Mouse (Mus musculus) heart, postnatal 4 days (tissue): Measurements from ENCODE around the gene Fgfr2. TPM values are rescaled to one million over a fixed set of nuclear protein-coding genes. Genes with fewer than 3 reads are reported as not detected.
"Not testable (repeated sequence)": the region's sequence is repeated elsewhere in the genome, so short reads cannot be mapped to it uniquely, and the experiment has no call there.

Source experiments
- DNase-seq: peaks from one replicate; pipeline ENCODE4 v3.0.0; 2021
- microRNA-seq, 2 experiments: library from miRNA; unstranded; fragments of <30 nt; microRNA quantifications; one replicate each; pipeline ENCODE4 v1.2.0; 2021 to 2022
- total RNA-seq, 2 experiments: library from RNA; stranded (reverse); gene quantifications; 2 replicates each; pipeline ENCODE4 v1.2.3; 2021

The Fgfr2 gene
- total RNA-seq, 2 experiments from 2014 or later, result 10.2 to 10.6 TPM

- no peak for DNase-seq
These were observed 2977.9 kb downstream of the Fgfr2 start for GRCm38 (mm10) chr7:130145211-130145610.

DNA sequence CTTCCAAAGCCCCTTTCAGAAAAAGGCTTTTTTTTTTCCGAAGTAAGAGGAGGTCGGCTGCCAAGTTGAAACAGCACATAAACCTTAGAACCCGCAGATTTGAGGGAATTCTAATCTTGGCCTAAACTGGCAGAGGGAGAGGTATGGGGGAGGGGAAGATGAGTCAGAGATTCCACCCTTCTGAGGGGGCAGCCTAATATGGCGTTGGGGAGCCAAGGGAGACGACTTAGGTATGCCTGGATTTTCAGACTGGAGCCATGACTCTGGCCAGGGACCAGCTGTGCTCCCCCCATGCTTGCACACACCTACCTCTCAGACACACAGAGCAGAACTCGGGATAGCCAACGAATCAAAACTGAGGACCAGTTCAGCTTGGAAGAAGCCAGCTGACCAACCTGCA lies 2979.8 kb downstream of the Fgfr2 start:
- DNase-seq, result peak; percentile 14

DNA sequence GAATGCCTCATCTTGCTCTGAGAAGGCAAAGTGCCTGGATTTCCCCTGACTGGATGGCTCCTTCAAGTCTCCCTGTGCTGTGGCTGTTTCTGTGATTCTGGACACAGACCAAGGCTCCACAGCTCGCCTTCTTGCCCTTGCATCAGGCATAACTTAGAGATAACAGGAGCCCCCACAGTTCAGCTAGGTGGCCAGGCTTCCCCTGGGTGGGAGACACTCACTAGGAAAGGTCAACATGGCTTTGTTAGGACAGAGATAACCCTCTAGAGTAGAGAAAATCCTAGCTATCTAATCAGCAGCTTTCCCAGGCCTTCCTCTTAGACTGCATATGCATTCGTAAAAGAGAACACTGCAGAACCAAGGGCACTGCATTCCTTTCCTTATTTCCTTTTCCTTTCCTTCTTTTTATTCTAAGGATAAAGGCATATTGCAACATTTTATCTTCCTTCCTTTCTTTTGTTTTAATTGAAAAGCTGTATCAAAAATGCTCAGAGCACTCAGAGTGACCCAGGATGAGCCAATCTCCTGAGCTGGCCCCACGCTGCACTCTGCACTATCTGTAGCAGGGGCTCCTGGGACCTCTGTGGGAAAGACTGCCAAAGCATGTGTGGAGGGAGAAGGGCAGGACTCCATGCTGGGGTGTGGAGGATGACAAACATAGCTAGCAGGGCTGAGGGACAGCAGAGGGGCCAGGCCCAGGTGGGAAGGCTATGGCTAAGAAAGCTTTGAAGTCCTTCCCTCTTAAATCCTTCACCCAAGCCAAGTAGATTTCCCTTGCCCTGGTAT lies 2981.9 kb downstream of the Fgfr2 start:
- peak; percentile 33 for DNase-seq

- no peak for DNase-seq
These were observed 2988.2 kb downstream of the Fgfr2 start for GRCm38 (mm10) chr7:130134924-130135365.

DNA sequence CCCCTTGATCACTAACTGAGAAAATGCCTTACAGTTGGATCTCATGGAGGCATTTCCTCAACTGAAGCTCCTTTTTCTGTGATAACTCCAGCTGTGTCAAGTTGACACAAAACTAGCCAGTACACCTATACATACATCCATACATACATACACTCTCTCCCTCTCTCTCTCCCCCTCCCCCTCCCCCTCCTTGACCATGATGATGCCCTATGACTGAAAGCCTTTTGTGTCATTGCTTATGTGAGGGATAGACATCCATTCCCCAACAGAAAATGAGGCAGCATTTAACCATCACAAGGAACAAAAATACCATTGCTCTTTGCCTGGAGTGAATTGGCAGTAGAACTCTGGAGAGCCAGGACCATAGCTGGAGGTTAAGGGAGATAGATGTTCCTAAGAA lies 2988.7 kb downstream of the Fgfr2 start:
- DNase-seq, result not testable (repeated sequence)

DNA sequence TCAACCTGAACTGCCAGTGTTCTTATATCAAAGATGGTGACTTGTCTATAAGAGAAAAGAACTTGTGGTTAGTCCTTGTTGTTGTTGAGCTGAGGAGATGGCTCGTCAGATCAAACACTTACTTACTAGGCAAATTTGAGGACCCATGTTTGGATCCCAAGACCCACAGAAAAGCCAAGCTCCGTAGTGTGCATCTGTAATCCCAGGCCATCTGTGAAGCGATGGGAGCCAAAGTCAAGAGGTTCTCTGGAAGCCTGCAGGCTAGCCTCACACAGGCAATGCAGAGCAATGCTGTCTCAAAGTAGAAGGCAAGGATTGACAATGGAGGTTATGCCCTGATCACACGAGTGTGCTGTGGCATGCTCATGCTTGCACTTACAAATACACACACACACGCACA lies 2992.9 kb downstream of the Fgfr2 start:
- DNase-seq, result no peak

DNA sequence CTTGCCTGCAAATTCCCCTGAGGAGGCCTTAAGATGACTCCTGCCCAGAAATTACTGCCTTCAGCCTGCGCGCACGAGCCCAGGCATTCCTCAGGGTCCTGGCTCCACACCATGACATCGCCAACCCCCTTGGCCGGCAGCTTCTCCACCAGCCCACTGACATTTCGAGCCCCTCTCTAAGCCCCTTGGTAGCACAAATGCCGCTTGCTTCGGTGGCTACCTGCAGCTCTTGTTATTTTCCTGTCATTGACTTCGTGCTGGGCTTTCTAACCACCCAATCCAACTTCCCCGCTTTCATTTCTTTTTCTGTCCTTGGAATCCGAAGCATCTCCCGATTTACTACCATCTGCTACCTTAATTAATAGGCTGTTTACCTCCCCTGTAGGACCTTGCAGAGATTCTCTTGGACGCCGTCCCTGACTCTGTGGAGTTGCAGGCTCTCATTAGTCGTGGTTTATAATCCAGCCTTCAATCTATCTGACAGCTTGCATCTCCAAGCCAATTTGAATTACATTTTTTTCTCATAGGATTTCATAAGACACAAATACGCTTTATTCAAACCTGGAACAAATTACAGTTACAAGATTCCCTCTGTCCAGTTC lies 2993.7 kb downstream of the Fgfr2 start:
- no peak for DNase-seq

GRCm38 (mm10) chr7:130121507-130121906 lies 3001.6 kb downstream of the Fgfr2 start:
- DNase-seq, result no peak

- DNase-seq, result no peak
These were observed 3003.7 kb downstream of the Fgfr2 start for GRCm38 (mm10) chr7:130119466-130119865.

- DNase-seq, result no peak
These were observed 3004.4 kb downstream of the Fgfr2 start for GRCm38 (mm10) chr7:130118726-130119125.

- no peak for DNase-seq
These were observed 3005.6 kb downstream of the Fgfr2 start for GRCm38 (mm10) chr7:130117466-130118123.

GRCm38 (mm10) chr7:130114436-130114835 lies 3008.7 kb downstream of the Fgfr2 start:
- peak; percentile 52 for DNase-seq

Small RNAs within 50 kb of the gene (microRNA-seq; reads per million reads assigned to microRNA genes)
- gene Mir7061, result 1.4 reads per million in 2 experiments

Other genes starting within 250 kb of the Fgfr2 start
- gene Zranb1, start 192.2 kb downstream of the Fgfr2 start, total RNA-seq, result 10 to 100 TPM; 35.0 to 36.1 TPM
- 10 to 100 TPM; 56.0 to 65.3 TPM for gene Ctbp2, start 1.0 kb upstream of the Fgfr2 start, total RNA-seq